Mouse (Mus musculus) small intestine, adult 10 weeks (tissue): Measurements from ENCODE around the gene Ust. TPM values are rescaled to one million over a fixed set of nuclear protein-coding genes. Genes with fewer than 3 reads are reported as not detected.

ENCODE experiments used
- polyA plus RNA-seq: library from polyadenylated mRNA; stranded (reverse); fragments of 350-450 nt; fragmentation: Illumina TruSeq; extraction: RNeasy Lipid Tissue Mini Kit (QIAGEN cat#74804); gene quantifications from one replicate; pipeline ENCODE4 v1.2.3, GENCODE M21; 2014; ENCODE audit warnings: low replicate concordance

The Ust gene
- polyA plus RNA-seq = 0.67 TPM

GRCm38 (mm10) chr10:8518141-8519013 is at the start of gene Ust:
Gene Ust (minus strand): TSS chr10:8518825.

